Mouse (Mus musculus) stomach, postnatal 0 days (tissue): Measurements from ENCODE around the gene Dnaaf2.

Source experiments
- CTCF ChIP-seq: IDR thresholded peaks from 2 replicates; pipeline ENCODE4 v1.5.1; 2016; ENCODE audit warnings: antibody characterized with exemption, low read depth, mild to moderate bottlenecking, moderate library complexity
- EP300 ChIP-seq: optimal IDR thresholded peaks from 2 replicates; pipeline ENCODE3; 2016; ENCODE audit warnings: antibody characterized with exemption

DNA sequence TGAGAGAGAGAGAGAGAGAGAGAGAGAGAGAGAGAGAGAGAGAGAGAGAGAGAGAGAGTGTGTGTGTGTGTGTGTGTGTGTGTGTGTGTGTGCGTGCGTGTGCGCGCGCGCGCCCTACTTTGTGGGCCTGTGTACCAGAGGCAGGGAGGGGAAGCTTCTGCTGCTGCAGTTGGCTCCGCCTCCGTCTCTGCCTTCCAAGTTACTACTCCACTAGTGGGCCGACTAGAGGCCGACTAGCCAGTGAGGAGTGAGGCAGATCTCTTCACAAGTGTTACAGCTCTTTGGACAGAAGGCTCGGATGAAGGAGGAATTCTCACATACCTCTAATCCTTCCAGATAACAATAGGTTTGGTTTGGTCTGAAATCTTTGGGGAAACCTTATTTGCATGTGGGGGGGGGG lies 18.9 kb downstream of the Dnaaf2 start:
- TF ChIP-seq CTCF: no peak
- no peak for TF ChIP-seq EP300
